Mouse (Mus musculus) ES-E14 (cell line): ENCODE results near the gene Itih5.

Experiments
- CHD2 ChIP-seq: IDR thresholded peaks from 2 replicates; pipeline ENCODE4 v1.6.1; 2014; ENCODE audit warnings: mild to moderate bottlenecking, low read depth, low read length, inconsistent platforms
- HCFC1 ChIP-seq: IDR thresholded peaks from 2 replicates; pipeline ENCODE4 v1.6.1; 2012; ENCODE audit warnings: low read length, inconsistent platforms, borderline replicate concordance; ENCODE audit not compliant: insufficient read depth
- MAFK ChIP-seq: IDR thresholded peaks from 2 replicates; pipeline ENCODE4 v1.6.1; 2014; ENCODE audit warnings: mild to moderate bottlenecking, low read depth, low read length, inconsistent platforms; ENCODE audit not compliant: insufficient read depth
- ZC3H11A ChIP-seq: IDR thresholded peaks from 2 replicates; pipeline ENCODE4 v1.6.1; 2012; ENCODE audit warnings: low read depth, mild to moderate bottlenecking, inconsistent platforms, low read length, borderline replicate concordance
- ZNF384 ChIP-seq: IDR thresholded peaks from 2 replicates; pipeline ENCODE4 v1.6.1; 2012; ENCODE audit warnings: low read depth, low read length, inconsistent platforms

DNA sequence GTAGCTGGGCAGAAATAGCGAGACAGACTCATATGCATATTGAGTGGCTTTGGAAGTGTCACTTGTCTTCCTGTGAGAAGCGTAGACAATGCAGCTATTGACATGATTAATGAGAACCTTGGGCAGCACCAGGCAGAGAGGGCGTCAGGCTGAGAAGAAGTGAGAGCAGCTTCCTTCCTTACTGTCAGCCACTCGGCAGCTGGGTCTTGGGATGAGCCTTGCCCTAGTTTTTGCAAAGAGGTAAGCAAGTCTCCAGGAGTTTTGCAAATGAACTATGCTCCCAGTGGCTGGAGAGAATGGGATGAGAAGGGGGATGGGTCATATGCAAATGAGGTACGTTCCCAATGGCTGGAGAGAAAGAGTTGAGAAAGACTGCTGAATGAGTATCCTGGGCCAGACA lies 109.4 kb downstream of the Itih5 start:
- TF ChIP-seq HCFC1 (no peak), MAFK (no peak), ZC3H11A (no peak), CHD2 (no peak), ZNF384 (no peak)
